Mouse (Mus musculus): ENCODE measurements around the gene Dip2b.

GRCm38 (mm10) chr15:100215092-100215491 is 176.6 kb downstream of the Dip2b start:
- TF ChIP-seq CTCF (IDR thresholded peaks at IDR 0.05; ENCODE audit: borderline replicate concordance, insufficient read depth, low read depth, low read length) = no peak
- no peak for TF ChIP-seq POLR2A (IDR thresholded peaks at IDR 0.05; ENCODE audit: borderline replicate concordance, insufficient read depth, low read length)
